Mouse (Mus musculus): ENCODE data around the gene Olfr109.

Gene Olfr109

GRCm38 (mm10) chr17:37458616-37459015 is at the start of gene Olfr109:
TSS of gene Olfr109 (plus strand) at chr17:37458916.
- in situ Hi-C loops (cut with MboI; ENCODE audit: low sequenced_read_pairs) = no loop called here

DNA sequence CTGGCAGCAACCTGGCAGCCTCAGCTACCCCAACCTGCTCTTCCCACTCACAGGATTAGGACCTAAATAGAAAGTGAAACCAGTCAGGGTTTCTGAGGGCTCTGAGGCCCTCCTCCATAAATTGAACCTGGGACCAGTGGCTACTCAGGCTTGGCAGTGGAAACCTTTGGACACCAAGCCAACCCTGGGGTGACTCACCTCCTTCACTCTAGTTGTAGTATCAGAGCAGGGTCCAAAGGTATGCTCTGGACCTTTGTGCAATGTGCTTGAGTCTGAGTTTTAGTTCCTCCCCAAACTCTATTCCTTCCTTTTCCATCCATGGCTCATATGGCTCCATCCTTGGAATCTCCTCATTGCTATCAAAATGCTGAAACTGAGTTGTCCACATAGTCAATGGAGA is 45.3 kb upstream of the Olfr109 start:
- in situ Hi-C loops (cut with MboI; ENCODE audit: low sequenced_read_pairs) = no loop called here

GRCm38 (mm10) chr17:37445180-37445579 is 13.5 kb upstream of the Olfr109 start, which contains the start of gene Olfr108:
TSS of gene Olfr108 (plus strand) at chr17:37445480.
- in situ Hi-C loops (cut with MboI; ENCODE audit: low sequenced_read_pairs) = no loop called here

- in situ Hi-C loops (cut with MboI; ENCODE audit: low sequenced_read_pairs) = no loop called here
Measured at GRCm38 (mm10) chr17:37483452-37483851, 24.7 kb downstream of the Olfr109 start, which contains the start of gene H2-M2. TSS of gene H2-M2 (minus strand) at chr17:37483552.

- in situ Hi-C loops (cut with MboI; ENCODE audit: low sequenced_read_pairs) = no loop called here
Measured at GRCm38 (mm10) chr17:37491930-37492518, 33.3 kb downstream of the Olfr109 start, which contains the start of gene Olfr110. TSS of gene Olfr110 (plus strand) at chr17:37492468.

DNA sequence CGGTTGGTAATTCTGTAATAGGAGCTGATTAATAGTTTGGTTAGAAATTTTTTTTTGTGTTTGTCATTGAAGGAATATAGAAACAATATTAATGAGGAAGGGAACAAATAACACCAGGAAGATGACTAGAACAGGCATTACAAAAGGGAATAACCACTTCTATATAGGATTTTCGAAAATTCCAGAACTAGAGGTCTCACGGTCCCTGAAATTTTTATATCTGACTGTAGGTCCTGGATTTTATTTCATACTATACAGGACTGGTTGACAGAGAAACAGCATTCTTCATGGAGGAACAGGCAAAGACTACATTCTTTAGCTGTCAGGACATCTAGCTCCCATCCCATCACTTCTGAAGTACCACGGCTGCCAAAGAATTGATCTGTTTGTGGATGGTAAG is 49.0 kb downstream of the Olfr109 start, which contains the start of gene Olfr111:
Gene Olfr111 (plus strand): TSS at position 301 of the 400 bp plus-strand sequence.
- in situ Hi-C loops (cut with MboI; ENCODE audit: low sequenced_read_pairs) = no loop called here

Data from CH12F3 (cell line).